Mouse (Mus musculus) T-helper 2 cell (primary cell): Measurements from ENCODE around the gene Card19.

Experiments used
- in situ Hi-C: fragments of 300-600 bp; cut with MboI, MseI; formaldehyde crosslinking; loops from one replicate; pipeline ENCODE4 v1.15.1; 2025; ENCODE audit warnings: high pct_unique_total_duplicates

Gene Card19

DNA sequence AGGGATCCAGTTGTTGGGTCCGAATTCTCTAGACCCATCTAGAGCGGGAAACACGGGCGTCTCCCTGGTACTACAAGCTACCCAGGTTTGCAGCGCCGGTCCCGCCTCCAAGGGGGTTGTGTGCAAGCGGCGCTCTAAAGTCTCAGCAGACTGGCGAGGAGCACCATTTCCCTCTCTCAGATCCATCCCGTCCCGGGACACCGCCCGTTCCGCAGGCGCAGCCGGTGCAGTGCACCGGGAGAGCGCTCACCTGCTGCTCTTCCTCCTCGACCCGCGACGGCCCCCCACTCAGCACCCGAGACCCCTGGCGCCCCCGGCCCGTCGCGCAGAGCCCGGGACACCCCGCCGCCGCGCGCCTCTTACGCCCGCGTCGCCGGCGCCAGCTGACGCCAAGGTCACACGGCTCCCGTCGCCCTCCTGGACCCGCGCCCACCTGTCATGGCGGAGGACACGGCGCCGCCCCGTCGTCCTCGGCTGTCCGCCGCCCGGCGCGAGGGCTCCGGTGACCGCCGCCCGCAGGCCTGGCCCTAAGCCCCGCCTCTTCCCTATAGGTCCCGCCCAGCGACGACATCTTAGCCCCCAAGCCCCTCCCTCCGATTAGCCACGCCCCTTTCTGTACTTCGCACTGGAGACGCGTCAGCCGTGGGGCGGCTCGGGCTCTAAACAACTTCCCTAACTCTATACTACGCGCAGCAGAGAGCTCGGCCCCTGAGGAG lies at the start of gene Card19:
Card19 (minus strand) TSS at position 534 of the 716 bp plus-strand sequence.
- in situ Hi-C loops, result no loop called here

DNA sequence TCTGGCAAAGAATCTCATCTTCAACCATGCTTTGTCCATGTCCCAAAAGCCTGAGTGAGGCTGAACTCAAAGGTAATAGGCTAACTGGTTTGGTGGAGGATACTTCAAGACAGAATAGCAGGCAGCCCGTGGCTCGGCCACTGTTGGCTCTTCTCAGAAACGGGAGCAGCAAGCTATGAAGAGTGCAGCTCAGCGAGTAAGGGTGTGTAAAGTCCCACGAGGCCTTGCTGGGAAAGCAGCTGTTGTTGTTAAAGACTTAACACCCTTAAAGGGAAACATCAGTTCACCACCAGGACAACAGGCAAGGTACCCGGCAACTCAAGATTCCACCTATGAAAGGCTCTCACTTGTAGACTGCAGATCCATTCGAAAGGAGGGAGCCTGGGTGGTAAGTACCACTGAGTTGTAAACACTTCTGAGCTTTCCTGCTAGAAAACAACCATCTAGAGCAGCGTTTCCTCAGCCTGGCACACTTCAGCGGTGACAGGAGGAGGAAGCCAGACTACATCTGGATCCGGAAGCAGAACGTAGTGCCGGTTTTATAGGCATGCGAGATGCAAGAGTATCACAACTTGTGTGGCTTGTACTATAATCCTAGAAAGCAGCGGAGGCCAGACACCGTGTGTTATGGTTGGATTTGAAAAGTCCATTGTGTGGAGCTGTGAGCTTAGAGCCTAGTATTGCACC lies 44.3 kb upstream of the Card19 start:
- in situ Hi-C loops, result no loop called here

DNA sequence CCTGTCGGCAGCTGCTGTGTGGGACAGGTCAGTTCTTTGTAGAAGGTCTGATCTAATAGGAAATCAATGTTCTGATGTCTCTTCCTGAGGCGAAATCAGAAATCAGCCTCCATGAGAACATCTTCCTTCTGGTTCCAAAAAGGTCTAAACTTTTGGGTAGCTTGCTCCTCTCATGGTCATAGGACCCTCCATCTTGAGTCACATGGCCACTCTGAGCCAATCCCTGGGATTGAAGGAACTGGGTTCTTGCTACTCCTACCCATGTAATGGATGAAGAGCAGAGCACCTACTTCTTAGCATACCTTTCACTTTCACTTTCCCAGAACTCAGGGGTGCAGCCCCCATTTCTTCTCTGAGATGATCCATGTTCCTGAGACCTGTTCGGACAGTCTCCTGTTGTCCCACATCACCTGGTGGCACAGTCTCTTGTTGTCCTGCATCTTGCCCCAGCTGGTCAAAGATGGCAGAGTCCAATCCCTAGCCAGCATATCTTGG lies 42.0 kb upstream of the Card19 start:
- in situ Hi-C loops, result no loop called here

DNA sequence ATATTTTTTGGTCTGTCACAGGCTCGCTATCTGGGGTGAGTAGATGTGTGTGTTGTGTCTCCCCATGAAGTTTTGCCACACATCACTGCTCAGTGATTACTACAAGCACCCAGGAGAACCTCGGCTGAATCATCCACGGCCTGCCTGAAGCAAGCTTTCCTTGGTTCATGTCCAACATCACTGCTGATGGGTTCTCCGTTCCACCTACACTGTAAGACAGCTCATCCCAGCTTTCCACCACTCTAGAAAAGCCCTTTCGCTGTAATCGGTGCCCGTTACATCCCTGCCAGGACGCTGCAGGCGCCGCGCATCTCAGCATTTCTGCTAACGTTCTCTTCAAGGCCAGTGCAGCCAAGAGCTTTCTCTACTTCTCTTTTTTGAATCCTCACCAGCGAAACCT lies 36.9 kb upstream of the Card19 start:
- in situ Hi-C loops, result no loop called here

DNA sequence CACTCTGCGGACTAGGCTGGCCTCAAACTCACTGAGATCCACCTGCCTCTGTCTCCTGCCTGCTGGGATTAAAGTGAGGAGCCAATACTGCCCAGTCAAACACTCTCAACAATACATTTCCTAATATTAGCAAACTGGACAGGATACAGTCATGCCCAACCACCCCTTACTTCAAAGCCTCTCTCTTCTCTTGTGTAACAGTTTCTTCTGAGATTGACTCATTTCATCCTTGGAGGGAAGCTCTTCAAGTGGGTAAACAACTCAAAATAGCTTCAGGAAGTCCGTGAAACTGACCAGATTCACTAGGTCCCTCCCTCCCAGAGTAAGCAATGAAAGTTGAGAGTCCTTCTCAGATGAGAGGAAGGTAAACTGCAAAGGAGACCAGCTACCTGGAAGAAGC lies 36.3 kb upstream of the Card19 start:
- in situ Hi-C loops, result no loop called here

DNA sequence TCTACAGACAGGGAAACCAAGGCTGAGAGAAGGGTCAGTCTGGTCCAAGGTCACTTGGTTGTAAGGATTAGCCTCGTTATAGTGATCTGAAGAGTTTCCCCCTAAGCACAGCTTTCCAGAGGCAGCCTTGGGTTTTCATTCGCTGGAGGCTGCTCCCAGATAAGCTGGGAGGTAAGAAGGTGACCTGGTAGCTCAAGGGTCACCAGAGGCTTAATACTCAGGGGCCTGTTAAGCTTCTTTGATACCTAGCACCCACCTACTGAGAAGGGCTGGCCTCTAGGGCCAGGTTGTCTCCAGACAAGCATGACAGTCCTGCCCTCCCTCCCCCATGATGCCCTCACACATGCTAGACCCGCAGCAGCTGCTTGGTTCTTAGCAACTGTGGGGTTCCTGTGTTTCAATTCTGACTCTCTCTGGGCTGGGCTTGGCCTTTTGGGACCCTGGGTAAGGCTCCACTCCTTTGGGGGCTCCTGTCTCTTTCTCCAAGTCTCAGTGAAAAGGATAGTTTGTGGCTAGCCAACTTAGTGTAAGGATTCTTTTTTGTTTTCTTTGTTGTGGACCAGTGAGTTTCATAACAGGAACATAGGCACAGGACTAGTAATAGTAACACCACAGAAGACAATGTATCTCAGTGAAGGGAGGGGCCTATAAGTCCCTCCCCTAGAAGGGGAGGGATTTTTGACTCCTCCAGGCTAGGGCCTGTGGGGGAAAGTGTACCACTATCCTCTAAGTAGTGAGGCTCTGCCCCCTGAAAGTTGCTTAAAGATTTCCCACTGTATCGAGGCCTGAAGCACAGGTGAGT lies 35.1 kb upstream of the Card19 start:
- in situ Hi-C loops, result no loop called here

DNA sequence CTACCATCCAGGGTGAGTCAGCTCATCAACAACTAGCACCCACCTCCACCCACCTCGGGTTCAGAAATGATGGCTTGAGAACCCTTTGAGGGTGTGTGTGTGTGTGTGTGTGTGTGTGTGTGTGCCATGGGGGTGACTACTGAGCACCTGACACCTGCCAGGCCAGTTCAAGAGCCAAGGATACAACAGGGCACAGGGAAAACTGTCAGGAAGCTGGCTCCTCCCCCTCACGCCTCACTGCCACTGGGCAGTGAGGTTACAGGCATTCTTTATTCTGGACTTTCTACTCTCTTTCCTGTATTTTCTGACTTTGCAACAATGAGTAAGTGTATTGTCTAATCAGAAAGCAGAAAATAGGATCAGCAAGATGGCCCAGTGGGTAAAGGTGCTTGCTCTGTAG lies 33.8 kb upstream of the Card19 start:
- in situ Hi-C loops, result no loop called here

DNA sequence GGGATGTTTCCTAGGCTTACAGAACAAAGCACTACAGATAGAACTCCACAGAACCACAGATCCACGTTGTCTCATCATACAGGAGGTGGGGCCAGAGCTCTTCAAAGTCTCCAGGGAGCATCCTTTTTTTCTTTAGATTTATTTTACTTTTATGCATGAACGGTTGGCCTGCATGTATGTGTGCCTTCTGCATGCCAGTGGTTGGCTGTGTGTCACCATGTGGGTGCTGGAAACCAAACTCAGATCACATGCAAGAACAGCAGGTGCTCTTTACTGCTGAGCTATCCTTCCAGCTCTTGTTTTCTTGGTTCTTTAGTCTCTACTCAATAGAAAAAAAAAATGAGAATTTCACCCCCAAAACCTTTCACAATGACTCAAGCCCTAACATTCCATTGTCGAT lies 33.1 kb upstream of the Card19 start:
- in situ Hi-C loops, result no loop called here

DNA sequence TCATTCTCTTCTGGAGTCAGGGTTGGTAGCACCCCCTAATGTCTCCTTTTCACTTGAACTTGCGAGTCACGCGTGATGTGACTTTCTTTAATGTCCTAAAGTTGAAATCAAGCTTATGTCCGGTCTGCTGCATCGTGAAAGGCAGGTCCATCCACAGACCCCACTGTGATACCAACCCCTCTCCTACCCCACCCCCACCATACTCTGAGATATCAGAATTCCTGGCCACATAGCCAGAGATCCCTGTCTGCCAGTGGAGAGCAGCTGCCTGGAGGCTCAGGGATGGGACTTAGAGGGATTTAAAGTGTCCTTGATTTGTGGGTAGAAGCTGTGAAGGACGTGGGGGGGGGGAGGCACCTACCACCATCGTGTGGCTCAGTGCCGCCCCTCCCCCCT lies 32.6 kb upstream of the Card19 start, which contains the start of gene Susd3:
Susd3 (minus strand) TSS at position 240 of the 396 bp plus-strand sequence.
- in situ Hi-C loops, result no loop called here

DNA sequence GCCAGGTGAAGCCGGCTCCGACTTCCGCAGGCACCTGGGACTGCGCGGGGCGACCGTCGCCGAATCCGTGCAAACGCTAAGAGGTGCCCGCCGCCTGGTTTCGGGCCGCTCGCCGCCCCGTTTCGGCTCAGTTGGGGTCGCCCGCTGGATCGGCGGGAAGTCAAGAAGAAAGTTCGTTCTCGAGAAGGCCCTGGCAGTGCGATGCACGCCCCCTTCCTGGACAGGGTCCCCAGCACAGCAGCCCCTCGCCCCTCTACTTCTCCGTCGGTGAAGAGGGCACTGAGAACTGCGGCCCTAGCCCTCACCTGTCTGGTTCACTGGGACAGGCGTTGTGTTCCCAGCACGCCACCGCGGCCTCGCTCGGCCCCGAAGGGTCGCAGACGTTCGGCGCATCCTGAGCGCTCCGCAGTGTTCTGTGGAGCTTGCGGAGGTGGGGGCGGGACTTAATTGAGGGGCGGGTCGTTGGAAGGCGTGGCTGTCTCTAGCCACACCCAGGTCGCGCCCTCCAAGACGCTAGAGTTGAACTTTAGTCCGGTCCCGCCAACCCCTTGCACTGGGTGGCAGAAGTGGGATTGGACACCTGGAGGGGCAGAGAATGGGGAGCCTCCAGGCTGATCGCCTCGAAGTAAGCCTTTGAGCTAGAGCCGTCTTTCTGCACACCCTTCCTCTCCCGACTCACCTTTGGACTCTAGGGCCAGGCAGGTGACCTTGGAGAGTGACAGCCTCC lies 32.1 kb upstream of the Card19 start:
- in situ Hi-C loops, result no loop called here

DNA sequence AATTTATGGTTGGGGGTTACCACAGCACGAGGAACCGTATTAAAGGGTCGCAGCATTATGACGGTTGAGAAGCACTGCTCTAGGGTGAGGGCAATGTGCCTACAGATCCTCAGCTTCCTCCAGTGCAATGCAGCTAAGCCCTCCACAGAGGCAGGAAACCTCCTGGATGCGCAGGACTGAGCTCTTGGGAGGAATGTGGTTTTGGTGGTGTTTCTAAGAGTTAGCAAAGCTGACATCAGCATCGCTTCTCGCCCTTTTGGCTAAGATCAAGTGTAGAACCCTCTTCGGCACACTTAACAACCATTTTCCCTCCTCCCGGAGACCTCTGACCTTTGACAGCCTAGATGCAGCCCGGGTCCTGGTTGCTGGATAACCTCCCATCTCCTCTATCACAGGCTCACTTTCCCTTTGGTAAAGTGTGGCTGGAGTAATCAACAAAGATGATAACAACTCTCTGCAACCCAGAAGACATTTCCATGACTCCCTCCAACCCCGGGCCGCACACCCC lies 31.4 kb upstream of the Card19 start:
- in situ Hi-C loops, result no loop called here

DNA sequence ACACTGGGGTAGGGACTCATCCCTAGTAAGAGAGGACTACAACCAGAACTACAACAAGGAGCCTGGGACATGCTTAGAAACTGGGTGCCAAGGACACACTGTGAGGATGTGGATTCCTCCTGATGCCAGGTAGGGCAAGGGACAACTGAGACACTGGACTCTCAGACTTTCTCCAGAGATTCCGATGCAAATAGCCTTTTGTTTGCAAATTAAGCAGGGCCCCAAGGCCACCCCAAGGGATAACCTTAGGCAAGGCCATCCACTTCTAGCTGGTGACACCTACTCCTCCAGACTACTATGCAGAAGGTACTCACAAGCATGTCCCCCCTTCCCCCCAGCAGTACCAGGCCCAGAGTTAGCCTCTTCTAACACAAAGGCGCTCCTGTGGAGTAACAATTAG lies 30.8 kb upstream of the Card19 start:
- in situ Hi-C loops, result no loop called here

DNA sequence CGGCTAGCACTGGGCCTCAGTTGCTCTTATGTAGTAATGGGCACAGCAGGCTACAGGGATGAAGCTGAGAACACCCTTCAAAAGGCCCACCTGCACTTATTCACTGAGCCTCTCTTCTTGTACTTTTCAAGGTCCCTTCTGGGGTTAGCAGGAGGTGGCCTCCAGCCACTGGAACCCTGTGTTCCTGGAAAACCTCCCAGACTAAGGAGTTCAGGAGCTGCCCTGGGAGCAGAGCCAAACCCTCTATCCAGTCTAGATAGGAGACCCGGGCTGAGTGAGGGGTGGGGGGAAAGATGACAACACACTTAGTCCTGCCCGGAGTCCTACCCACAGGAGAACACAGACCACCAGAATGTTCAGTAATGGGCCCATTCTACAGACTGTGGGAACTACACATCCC lies 30.2 kb upstream of the Card19 start:
- in situ Hi-C loops, result no loop called here

DNA sequence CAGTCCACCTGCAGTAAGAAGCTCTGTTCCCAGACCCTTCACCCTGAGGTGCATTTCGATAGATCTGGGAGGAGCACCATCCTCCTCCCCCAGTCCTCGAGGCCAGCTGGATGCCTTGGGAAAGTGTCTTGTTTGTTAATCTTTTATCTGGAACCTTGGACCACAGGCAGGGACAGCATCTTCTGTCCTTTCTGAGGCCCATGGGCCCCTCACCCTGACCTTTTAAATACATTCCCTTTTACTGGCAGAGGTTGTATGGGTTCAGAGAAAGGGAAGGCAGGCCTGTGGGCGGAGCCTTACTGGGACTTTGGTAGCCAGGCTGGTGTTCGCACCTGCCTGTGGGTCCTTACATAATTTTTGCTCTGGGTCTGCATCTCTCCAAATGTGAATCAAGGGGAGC lies 29.4 kb upstream of the Card19 start:
- in situ Hi-C loops, result no loop called here

DNA sequence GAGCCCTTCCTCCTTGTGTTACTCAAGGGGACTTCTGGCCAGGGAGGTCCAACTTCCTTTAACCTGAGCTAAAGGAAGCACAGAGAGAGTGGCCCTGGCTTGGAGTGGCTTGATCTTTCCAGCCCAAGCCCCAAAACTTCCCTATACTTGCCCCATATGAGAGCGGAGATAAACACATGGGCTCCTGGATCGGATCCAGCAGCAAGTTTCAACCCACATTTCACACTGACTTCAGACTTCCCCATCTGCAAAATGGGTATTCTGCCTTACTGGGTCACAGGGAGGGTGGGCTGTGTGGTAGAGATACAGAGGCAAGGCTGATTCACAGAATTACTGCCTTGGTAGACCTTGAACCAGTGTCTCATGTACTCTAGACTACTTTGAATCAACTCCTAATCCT lies 27.7 kb upstream of the Card19 start:
- in situ Hi-C loops, result no loop called here

DNA sequence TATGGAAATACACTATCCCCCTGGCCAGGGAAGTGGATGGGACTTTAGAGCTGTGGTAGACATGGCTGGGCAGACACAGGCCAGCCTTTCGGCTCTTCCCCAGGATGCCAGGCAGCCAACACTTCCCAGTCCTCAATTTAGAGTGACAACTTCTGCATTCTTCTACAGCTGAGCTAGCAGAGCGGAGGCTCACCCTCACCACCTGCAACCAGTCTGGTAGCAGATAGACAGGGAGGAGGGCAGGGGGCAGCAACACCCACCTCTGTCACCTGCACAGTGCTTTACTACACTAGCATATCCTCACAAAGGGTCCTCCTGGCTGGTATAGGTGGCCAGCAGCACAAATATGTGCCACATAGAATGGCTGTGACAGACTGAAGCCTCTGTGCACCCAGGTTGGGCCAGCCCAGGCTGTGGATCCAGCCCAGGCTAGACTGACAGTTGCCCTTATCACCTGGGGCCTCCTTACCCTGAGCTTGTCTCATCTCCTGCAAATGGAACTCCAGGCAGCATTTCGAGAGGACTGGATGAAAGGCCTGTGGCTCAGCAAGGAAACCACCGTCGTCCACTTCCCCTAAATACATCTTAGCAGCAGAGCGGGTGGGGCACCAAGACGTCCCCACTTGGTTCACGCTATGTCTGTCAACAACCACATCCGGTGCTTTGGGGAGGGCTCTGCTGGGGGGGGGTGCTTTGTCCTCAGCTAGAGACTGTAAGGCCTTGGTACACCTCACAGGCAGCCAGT lies 26.7 kb upstream of the Card19 start:
- in situ Hi-C loops, result no loop called here

DNA sequence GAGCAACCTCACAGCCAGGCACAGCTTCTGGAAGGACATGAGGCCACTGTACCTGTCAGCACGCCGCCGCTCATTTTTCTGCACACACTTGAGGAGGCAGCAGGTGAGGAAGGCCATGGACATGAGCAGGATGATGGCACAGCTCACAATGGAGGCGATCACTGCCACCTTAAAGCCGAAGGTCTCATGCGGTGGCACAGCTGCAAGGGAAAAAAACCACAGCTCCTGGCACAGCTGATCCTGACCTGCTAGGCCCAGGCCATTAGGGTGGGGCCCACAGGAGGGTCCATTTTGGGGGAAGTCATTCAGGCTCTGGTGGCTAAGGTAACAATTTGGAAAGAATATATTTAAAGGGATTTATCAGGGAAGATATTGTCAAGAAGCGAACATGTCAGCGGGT lies 22.9 kb upstream of the Card19 start:
- in situ Hi-C loops, result no loop called here

DNA sequence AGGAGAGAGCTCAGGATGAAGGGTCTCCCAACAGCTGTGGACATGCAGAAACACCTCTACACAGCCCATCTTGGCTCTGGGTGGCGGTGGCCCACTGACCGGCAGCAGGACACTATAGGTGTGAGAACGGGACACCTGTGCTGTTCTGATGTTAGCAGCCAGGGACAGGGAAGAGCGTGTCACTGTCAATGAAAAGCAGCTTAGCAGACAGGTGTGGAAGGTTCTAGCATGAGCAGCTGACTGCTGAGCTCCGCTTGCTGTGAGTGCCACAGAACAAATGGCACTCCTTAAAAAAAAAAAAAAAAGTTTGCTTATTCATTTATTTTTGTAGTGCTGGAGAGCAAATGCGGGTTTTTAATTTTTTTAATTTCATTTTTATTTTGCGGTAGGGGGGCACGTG lies 21.8 kb upstream of the Card19 start:
- in situ Hi-C loops, result no loop called here

DNA sequence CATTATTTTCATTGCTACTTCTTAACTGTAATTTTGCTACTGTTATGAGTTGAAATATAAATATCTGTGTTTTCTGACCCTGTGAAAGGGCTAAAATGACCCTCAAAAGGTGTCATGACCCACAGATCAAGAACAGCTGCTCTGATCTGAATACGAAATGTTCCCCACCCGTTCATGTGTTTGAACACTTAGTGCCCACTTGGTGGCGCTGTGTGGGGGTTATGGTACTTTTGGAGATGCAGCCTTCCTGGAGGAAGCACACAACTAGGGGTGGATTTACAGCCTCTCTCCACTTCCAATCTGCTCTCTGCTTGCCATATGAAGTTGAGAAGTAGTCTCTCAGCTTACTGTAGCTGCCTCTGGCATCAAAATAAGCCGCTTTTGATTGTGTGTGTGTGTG lies 18.9 kb upstream of the Card19 start:
- in situ Hi-C loops, result no loop called here

DNA sequence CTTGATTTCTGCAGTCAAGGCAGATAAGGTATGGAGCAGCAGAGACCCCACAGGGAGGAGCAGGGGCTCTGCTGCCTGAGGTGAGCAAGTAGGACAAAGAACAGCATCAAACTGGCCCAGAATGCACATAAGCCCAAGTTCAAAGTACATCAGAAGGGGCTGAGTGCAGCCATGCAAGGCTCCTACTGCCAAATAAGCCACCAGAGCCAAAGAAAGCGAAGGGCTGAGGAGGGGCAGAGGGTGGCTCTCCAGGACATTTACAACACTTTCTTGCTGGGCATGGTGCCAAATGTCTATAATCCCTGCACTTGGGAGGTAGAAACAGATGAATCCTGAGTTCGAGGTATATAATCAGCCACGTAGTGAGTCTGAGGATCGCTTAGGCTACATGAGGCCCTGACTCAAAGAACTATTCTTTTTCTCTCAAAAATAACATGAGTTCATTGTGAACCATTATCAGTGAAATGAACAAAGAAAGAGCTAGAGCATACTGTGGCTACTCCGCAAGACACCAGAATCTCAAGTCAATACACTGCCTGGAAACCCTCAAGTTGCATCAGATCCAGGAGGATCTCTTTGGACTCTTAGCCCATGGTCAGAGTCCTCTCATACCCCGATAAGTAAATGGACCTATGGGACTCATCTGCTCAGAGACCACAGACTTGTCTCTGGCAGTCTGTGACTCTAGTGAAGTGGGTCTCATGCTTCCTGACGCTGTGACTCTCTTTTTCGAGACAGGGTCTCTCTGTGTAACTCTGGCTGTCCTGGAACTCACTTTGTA lies 18.1 kb upstream of the Card19 start:
- in situ Hi-C loops, result no loop called here
